Mouse (Mus musculus) induced T-regulatory cell, adult 2 months (primary cell): ENCODE measurements around the gene Ppp6r2.

Source experiments
- DNase-seq: peaks from one replicate; pipeline ENCODE4 v3.0.0-alpha.2; 2012; ENCODE audit warnings: low read depth

Ppp6r2 gene

GRCm38 (mm10) chr15:89210915-89211715, at the start of gene Ppp6r2:
Gene Ppp6r2, plus strand, starts transcription at chr15:89211553.
- DNase-seq = peak; percentile 88

GRCm38 (mm10) chr15:89165478-89165877, 45.9 kb upstream of the Ppp6r2 start:
- no peak for DNase-seq

- DNase-seq = no peak
Measured at GRCm38 (mm10) chr15:89168922-89169321, 42.4 kb upstream of the Ppp6r2 start.

GRCm38 (mm10) chr15:89169431-89169830, 41.9 kb upstream of the Ppp6r2 start:
- no peak for DNase-seq

GRCm38 (mm10) chr15:89170102-89170501, 41.3 kb upstream of the Ppp6r2 start:
- no peak for DNase-seq

- no peak for DNase-seq
Measured at GRCm38 (mm10) chr15:89171526-89172051, 39.8 kb upstream of the Ppp6r2 start.

GRCm38 (mm10) chr15:89172276-89172935, 38.9 kb upstream of the Ppp6r2 start:
- DNase-seq = no peak

GRCm38 (mm10) chr15:89173024-89173905, 38.1 kb upstream of the Ppp6r2 start:
- peak; percentile 46 for DNase-seq

GRCm38 (mm10) chr15:89173906-89174214, 37.5 kb upstream of the Ppp6r2 start:
- DNase-seq = no peak

GRCm38 (mm10) chr15:89174889-89175339, 36.4 kb upstream of the Ppp6r2 start:
- DNase-seq = no peak

- DNase-seq = no peak
Measured at GRCm38 (mm10) chr15:89175411-89176155, 35.8 kb upstream of the Ppp6r2 start.

- no peak for DNase-seq
Measured at GRCm38 (mm10) chr15:89177121-89177520, 34.2 kb upstream of the Ppp6r2 start.

GRCm38 (mm10) chr15:89177576-89178259, 33.6 kb upstream of the Ppp6r2 start:
- no peak for DNase-seq

GRCm38 (mm10) chr15:89178260-89178860, 33.0 kb upstream of the Ppp6r2 start:
- no peak for DNase-seq

- DNase-seq = peak; percentile 24
Measured at GRCm38 (mm10) chr15:89178954-89179629, 32.3 kb upstream of the Ppp6r2 start.

GRCm38 (mm10) chr15:89179630-89179964, 31.8 kb upstream of the Ppp6r2 start:
- DNase-seq = no peak

GRCm38 (mm10) chr15:89180081-89180541, 31.2 kb upstream of the Ppp6r2 start:
- DNase-seq = no peak

- DNase-seq = peak; percentile 30
Measured at GRCm38 (mm10) chr15:89180571-89181229, 30.7 kb upstream of the Ppp6r2 start, which contains the start of gene Plxnb2. Gene Plxnb2, minus strand, starts transcription at chr15:89180788.

GRCm38 (mm10) chr15:89181561-89182270, 29.6 kb upstream of the Ppp6r2 start:
- no peak for DNase-seq
